Mouse (Mus musculus) liver, embryonic 14.5 days (tissue): ENCODE measurements around the gene Cdc123. TPM values are rescaled to one million over a fixed set of nuclear protein-coding genes. Genes with fewer than 3 reads are reported as not detected.

ENCODE experiments used
- ATAC-seq: fragments of 200-750 bp; cut with Nextera tagmentation; 2 replicates; pipeline ENCODE4 v1.8.0; 2017; ENCODE audit warnings: moderate number of reproducible peaks, mild to moderate bottlenecking, moderate library complexity; ENCODE audit not compliant: insufficient read depth
- DNase-seq, 3 experiments: peaks; one replicate each; pipeline ENCODE4 v3.0.0-alpha.2; 2012 to 2013; ENCODE audit warnings: low read depth in 3 of 3, low spot score in 3 of 3
- H3K27ac ChIP-seq: fragments of 300-500 bp; sonication (generic); 2 replicates; pipeline ENCODE4 v1.5.1; 2014; ENCODE audit warnings: moderate library complexity, mild to moderate bottlenecking, control low read depth, inconsistent platforms
- H3K27me3 ChIP-seq: fragments of 300-500 bp; sonication (generic); 2 replicates; pipeline ENCODE4 v1.6.1; 2014; ENCODE audit warnings: mild to moderate bottlenecking, low read length, moderate library complexity; ENCODE audit not compliant: control insufficient read depth, insufficient read depth
- H3K36me3 ChIP-seq: fragments of 300-500 bp; sonication (generic); replicated peaks from 2 replicates; pipeline ENCODE4 v1.6.1; 2014; ENCODE audit warnings: low read depth; ENCODE audit not compliant: control insufficient read depth, insufficient read depth
- H3K4me1 ChIP-seq, 2 experiments: fragments of 200-500 bp in 1 of 2; fragments of 300-500 bp in 1 of 2; sonication (generic) in 1 of 2; replicated peaks; 2 replicates each; pipeline ENCODE4 v1.6.1; 2012 to 2014; ENCODE audit warnings: antibody characterized with exemption in 1 of 2, inconsistent platforms in 1 of 2, low read length in 1 of 2; ENCODE audit not compliant: control insufficient read depth in 2 of 2, insufficient read depth in 2 of 2
- H3K4me2 ChIP-seq: fragments of 300-500 bp; sonication (generic); 2 replicates; pipeline ENCODE4 v1.6.1; 2014; ENCODE audit warnings: low read depth, mild to moderate bottlenecking, control low read depth, moderate library complexity
- H3K4me3 ChIP-seq, 2 experiments: fragments of 200-500 bp in 1 of 2; fragments of 300-500 bp in 1 of 2; sonication (generic) in 1 of 2; 2 replicates each; pipeline ENCODE4 v1.5.1; 2012 to 2014; ENCODE audit warnings: low read depth in 2 of 2, low read length in 2 of 2, mild to moderate bottlenecking in 2 of 2, control low read depth in 1 of 2, inconsistent platforms in 1 of 2, moderate library complexity in 1 of 2; ENCODE audit not compliant: insufficient read depth in 1 of 2
- H3K9ac ChIP-seq: fragments of 300-500 bp; sonication (generic); replicated peaks from 2 replicates; pipeline ENCODE4 v1.6.1; 2014; ENCODE audit warnings: mild to moderate bottlenecking, control low read depth, moderate library complexity
- H3K9me3 ChIP-seq: fragments of 300-500 bp; sonication (generic); 2 replicates; pipeline ENCODE4 v1.6.1; 2016; ENCODE audit warnings: low read length, mixed read lengths; ENCODE audit not compliant: control insufficient read depth
- CTCF ChIP-seq: IDR thresholded peaks from 2 replicates; pipeline ENCODE4 v1.5.1; 2016; ENCODE audit warnings: antibody characterized with exemption, low read depth, control low read depth
- EP300 ChIP-seq: IDR thresholded peaks from 2 replicates; pipeline ENCODE4 v1.6.1; 2016; ENCODE audit warnings: antibody characterized with exemption, low read depth
- WGBS: fragments of 180-500 bp; shearing (Covaris S2); extraction: QIAGEN DNeasy Blood & Tissue Kit; methylation state at CpG from one replicate; pipeline ENCODE4 v1.1.7; 2014; ENCODE audit not compliant: insufficient replicate concordance; 5-methylcytosine and 5-hydroxymethylcytosine counted together
- polyA plus RNA-seq, 2 experiments: library from polyadenylated mRNA; depleted of rRNA in 1 of 2; stranded (reverse) in 1 of 2; unstranded in 1 of 2; fragments of >200 nt; fragmentation: Nextera tagmentation in 1 of 2; extraction: Ambion mirVana in 1 of 2; gene quantifications; 2 replicates each; pipeline versions ENCODE4 v1.2.1 to v1.2.3; 2012 to 2014

Gene Cdc123
- polyA plus RNA-seq, 2 experiments, result 112 to 135 TPM

DNA sequence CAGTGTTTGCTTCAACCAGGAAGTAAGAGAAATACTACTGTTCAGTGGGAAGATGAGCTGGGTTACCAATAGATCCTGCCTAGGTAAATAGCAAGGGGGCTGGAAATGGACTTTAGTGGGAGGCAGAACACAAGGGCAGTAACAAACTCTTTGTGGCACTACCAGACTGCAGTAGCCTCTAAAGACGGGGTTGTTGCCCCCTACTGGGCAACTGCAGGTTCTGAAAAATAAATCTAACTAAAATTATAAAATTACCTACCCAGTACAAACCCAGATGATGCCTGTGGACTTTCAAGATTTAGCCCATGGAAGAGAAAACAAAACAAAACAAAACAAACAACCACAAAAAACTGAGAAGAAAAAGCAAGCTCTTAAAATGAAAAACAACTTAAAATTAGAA, 20.8 kb downstream of the Cdc123 start:
- H3K27me3 ChIP-seq, result no peaks in the 10 kb centered on the region
- DNase-seq (no peak), ATAC-seq (no peak)
- no peak overlapping the region for H3K4me3 ChIP-seq
- no peak overlapping the region for H3K9ac ChIP-seq
- 27% methylated on average over 1 of the region's 1 CpGs for WGBS
- H3K4me2 ChIP-seq, result no peak overlapping the region
- no peak overlapping the region for H3K27ac ChIP-seq
- peaks cover 15% of the 10 kb centered on the region for H3K36me3 ChIP-seq
- H3K9me3 ChIP-seq, result no peaks in the 10 kb centered on the region
- H3K4me1 ChIP-seq, result peaks cover 0 to 11% of the 10 kb centered on the region in 2 experiments; a peak in 2 of 4 replicates
- no peak for TF ChIP-seq EP300
- peak; percentile 27 for TF ChIP-seq CTCF

DNA sequence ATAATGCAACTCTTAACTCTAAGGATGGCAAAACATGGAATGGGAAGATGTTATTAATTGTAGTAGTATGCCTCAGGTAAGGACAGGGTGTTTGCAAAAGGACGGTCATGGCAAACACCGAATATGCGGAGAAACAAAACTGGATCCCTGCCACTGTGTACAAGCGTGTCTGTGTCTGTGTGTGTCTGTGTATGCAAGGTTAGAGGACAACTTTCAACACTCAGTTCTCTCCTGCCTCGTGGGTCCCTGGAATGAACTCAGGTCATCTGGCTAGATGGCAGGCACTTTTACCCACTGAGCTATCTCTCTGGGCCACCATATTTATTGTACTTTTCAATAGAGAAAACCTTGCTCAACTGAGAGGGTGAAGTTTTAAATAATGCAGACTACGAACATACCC, 22.5 kb downstream of the Cdc123 start:
- Histone ChIP-seq H3K36me3 (peaks cover 25% of the 10 kb centered on the region), H3K9ac (no peak overlapping the region), H3K4me3 (no peak overlapping the region), H3K27ac (no peak overlapping the region), H3K4me2 (no peak overlapping the region), H3K9me3 (no peaks in the 10 kb centered on the region), H3K4me1 (peaks cover 0 to 11% of the 10 kb centered on the region in 2 experiments; a peak in 2 of 4 replicates), H3K27me3 (no peaks in the 10 kb centered on the region)
- no peak for TF ChIP-seq CTCF
- TF ChIP-seq EP300, result no peak
- ATAC-seq (no peak), DNase-seq (no peak)
- WGBS, result 84% methylated on average over 6 of the region's 6 CpGs

DNA sequence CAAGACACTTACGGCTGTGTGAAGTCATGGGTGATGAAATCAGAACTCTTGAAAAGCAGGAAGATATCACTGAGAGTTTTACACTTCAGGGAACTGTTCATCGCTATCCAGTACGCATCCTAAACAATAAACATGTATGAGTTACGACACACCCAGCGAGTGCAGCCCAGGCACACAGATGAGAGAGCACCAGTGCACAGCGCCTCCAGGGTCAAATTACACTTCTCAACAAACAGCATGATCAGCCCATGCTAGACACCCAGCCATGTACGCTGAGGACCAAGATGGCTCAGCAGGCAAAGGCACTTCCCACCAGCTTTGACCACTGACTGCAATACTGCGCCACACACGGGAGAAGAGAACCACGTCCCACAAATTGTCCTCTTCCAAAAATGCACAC, 23.7 kb downstream of the Cdc123 start:
- H3K27me3 ChIP-seq, result no peaks in the 10 kb centered on the region
- TF ChIP-seq EP300, result no peak
- TF ChIP-seq CTCF, result no peak
- H3K9ac ChIP-seq, result no peak overlapping the region
- DNase-seq, result no peak
- no peak overlapping the region for H3K4me2 ChIP-seq
- H3K9me3 ChIP-seq, result no peaks in the 10 kb centered on the region
- H3K4me1 ChIP-seq, result peaks cover 0 to 11% of the 10 kb centered on the region in 2 experiments; a peak in 2 of 4 replicates
- whole genome bisulfite sequencing, result 83% methylated on average over 10 of the region's 10 CpGs
- no peak for ATAC-seq
- no peak overlapping the region for H3K27ac ChIP-seq
- H3K36me3 ChIP-seq, result peaks cover 26% of the 10 kb centered on the region
- no peak overlapping the region for H3K4me3 ChIP-seq

DNA sequence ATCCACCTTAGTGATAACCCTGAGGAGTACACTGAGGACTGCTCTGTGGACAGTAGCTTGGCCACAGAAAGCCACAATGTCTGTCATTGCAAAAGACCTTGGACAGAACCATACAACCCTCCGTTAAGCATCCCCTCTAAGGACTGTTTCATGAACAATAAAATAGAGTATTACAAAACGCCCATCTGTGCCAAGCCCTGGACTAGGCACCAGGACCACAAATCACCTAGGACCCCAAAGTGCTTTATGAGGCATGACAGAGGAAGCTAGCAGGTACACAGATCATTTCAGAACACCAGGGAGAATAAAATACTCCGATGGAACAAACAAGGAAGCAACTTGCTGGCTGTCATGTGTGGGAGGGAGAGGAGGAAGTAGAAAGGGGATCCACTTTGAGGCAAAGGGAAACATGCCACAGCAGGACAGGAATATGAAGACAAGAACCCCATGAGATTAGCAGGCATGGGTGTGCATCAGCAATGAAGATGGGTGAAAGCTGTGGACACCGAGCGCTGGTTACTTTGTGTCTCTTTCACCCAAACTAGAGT, 33.7 kb downstream of the Cdc123 start:
- H3K36me3 ChIP-seq, result peaks cover 7% of the 10 kb centered on the region
- ATAC-seq (no peak), DNase-seq (no peak)
- no peaks in the 10 kb centered on the region for H3K4me1 ChIP-seq
- H3K9ac ChIP-seq, result no peak overlapping the region
- TF ChIP-seq EP300 (no peak), CTCF (no peak)
- no peak overlapping the region for H3K27ac ChIP-seq
- no peak overlapping the region for H3K4me2 ChIP-seq
- no peak overlapping the region for H3K4me3 ChIP-seq
- H3K27me3 ChIP-seq, result no peaks in the 10 kb centered on the region
- H3K9me3 ChIP-seq, result no peaks in the 10 kb centered on the region
- WGBS, result 66% methylated on average over 5 of the region's 5 CpGs

DNA sequence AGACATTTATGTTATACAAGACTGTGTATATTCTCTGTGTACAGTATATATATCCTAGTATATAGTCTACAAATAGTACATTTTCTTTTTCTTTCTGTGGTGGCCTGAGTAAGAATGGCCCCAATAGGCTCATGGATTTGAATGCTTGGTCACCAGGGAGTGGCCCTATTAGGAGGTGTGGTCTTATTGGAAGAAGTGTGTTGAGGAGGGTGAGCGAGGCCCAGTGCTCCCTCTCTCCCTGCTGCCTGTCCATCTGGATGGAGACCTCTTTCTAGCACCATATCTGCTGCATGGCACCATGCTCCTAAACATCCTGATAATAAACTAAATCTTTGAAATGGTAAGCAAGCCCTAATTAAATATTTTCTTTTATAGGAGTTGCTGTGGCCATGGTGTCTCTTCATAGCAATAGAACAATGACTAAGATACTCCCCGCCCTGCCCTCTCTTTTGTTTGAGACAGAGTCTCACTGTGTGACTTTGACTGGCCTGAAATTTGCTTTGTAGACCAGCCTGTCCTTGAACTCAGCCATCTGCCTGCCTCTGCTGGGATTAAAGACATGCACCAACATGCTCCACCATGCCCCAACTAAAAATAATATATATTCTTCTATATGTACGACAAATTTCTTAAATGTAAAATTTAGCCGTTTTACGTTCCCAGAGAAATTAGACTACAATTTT, 34.8 kb downstream of the Cdc123 start:
- ATAC-seq (no peak), DNase-seq (no peak)
- Histone ChIP-seq H3K36me3 (peaks cover 7% of the 10 kb centered on the region), H3K4me1 (no peaks in the 10 kb centered on the region; a peak in 1 of 4 replicates), H3K27ac (no peak overlapping the region), H3K4me3 (no peak overlapping the region), H3K9ac (no peak overlapping the region), H3K9me3 (no peaks in the 10 kb centered on the region), H3K27me3 (no peaks in the 10 kb centered on the region), H3K4me2 (no peak overlapping the region)
- WGBS, result 81% methylated on average over 5 of the region's 5 CpGs
- no peak for TF ChIP-seq EP300
- no peak for TF ChIP-seq CTCF
